Mouse (Mus musculus) thymus, adult 2 months (tissue): ENCODE measurements around the gene Sertad3.

Source experiments
- CTCF ChIP-seq: fragments of 200-500 bp; IDR thresholded peaks from 2 replicates; pipeline ENCODE4 v1.5.1; 2012; ENCODE audit warnings: mild to moderate bottlenecking, control low read depth, low read length, moderate library complexity, borderline replicate concordance; ENCODE audit not compliant: control insufficient read depth, poor library complexity, insufficient read depth; ENCODE audit errors: extremely low read depth
- POLR2A ChIP-seq: fragments of 200-500 bp; IDR thresholded peaks from 2 replicates; pipeline ENCODE4 v1.6.1; 2012; ENCODE audit warnings: mild to moderate bottlenecking, low read length, control low read depth, moderate library complexity; ENCODE audit not compliant: control insufficient read depth, poor library complexity, insufficient read depth; ENCODE audit errors: extremely low read depth

DNA sequence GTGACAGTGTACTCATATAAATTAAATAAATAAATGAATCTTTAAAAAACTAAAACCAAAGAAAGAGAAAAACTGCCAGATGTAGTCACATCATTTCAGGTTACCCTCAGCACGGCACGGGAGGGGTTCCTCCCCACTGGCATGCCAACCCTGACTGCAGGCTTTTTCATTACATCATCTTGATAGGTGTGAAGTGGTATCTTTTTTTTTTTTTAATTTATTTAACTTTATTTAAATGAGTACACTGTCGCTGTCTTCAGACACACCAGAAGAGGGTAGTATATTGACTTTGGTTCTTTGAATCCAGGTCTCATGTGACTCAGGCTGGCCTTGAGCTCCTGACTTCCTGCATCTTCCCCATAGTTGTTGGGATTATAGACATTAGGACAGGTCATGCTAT, 18.3 kb upstream of the Sertad3 start:
- TF ChIP-seq CTCF: no peak
- TF ChIP-seq POLR2A: no peak
